Mouse (Mus musculus): ENCODE measurements around the gene Pold4. TPM values are rescaled to one million over a fixed set of nuclear protein-coding genes. Genes with fewer than 3 reads are reported as not detected.
A peak's percentile ranks its signal among the peaks of the same experiment; 100 is the strongest.

Gene Pold4
- polyA plus RNA-seq, 1 experiment from 2014 or later: 19.8 TPM

GRCm38 (mm10) chr19:4220416-4220815 is 11.3 kb upstream of the Pold4 start:
- 74% methylated on average over 4 of the region's 4 CpGs for WGBS
- H3K9ac ChIP-seq: no peak overlapping the region
- H3K4me2 ChIP-seq (replicated peaks): no peak overlapping the region
- H3K27ac ChIP-seq: no peak overlapping the region
- H3K27me3 ChIP-seq (replicated peaks): peaks cover 39% of the 10 kb centered on the region
- H3K4me1 ChIP-seq: peaks cover 17% of the 10 kb centered on the region
- ATAC-seq (ENCODE audit: low FRiP score, low read depth): no peak
- H3K9me3 ChIP-seq: no peaks in the 10 kb centered on the region
- no peak overlapping the region for H3K4me3 ChIP-seq
- no peaks in the 10 kb centered on the region for H3K36me3 ChIP-seq

DNA sequence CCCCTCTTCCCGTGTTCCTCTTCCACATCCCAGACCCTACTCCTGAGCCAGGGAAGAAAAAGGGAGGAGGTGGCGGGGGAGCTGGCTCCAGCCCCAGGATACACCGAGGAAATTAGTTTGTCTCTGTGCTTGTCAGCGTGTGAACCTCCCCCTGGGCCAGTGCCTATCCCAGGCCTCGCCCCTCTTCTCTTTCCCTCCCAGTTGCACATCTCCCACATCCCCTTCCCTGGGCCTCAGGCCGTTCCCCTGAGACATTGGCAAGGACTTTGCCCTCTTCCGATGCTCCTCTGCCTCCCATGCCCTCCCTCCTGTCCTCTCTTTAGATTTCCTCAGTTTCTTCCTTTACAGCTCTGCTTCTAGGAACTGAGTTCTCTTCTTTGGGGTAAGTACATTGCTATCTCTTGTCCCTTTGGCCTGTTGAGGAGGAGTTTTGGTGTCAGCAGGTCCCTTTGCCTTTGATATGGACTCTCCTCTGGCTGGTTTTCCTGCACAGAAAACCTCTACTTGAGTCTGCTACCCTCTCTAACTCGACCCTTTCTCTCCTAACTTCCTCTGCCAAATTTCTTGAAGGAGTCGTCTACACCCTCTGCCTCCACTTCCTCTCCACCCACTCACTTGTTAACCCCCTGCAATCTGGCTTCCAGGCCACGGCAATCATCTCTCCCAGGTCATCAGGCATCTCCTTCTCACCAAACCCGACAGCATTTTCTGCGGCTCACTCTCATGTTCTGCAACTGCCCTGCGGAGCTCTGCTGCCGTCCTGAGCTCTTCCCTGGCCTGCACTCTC is 10.5 kb upstream of the Pold4 start:
- ATAC-seq (ENCODE audit: low FRiP score, low read depth): no peak
- 56% methylated on average over 14 of the region's 14 CpGs for whole genome bisulfite sequencing
- Histone ChIP-seq H3K4me1 (peaks cover 12% of the 10 kb centered on the region; the same call in 1 of the 2 replicates), H3K27ac (no peak overlapping the region), H3K9me3 (no peaks in the 10 kb centered on the region), H3K4me2 (replicated peaks) (no peak overlapping the region), H3K9ac (no peak overlapping the region), H3K36me3 (no peaks in the 10 kb centered on the region), H3K4me3 (no peak overlapping the region), H3K27me3 (replicated peaks) (peaks cover 34% of the 10 kb centered on the region)

DNA sequence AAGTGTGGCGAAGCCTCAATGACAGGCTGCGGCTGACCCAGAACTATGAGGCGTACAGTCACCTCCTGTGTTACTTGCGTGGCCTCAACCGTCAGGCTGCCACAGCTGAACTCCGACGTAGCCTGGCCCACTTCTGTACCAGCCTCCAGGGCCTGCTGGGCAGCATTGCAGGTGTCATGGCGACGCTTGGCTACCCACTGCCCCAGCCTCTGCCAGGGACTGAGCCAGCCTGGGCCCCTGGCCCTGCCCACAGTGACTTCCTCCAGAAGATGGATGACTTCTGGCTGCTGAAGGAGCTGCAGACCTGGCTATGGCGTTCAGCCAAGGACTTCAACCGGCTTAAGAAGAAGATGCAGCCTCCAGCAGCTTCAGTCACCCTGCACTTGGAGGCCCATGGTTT is 9.5 kb upstream of the Pold4 start:
- no peak for ATAC-seq (ENCODE audit: low FRiP score, low read depth)
- H3K27ac ChIP-seq: no peak overlapping the region
- H3K36me3 ChIP-seq: no peaks in the 10 kb centered on the region
- no peak overlapping the region for H3K9ac ChIP-seq
- H3K4me1 ChIP-seq: 0 out of 2 replicates have a peak, but pooled peaks cover 7% of the 10 kb centered on the region
- no peak overlapping the region for H3K4me2 ChIP-seq (replicated peaks)
- no peaks in the 10 kb centered on the region for H3K9me3 ChIP-seq
- H3K4me3 ChIP-seq: no peak overlapping the region
- peaks cover 24% of the 10 kb centered on the region for H3K27me3 ChIP-seq (replicated peaks)
- WGBS: 81% methylated on average over 11 of the region's 11 CpGs

DNA sequence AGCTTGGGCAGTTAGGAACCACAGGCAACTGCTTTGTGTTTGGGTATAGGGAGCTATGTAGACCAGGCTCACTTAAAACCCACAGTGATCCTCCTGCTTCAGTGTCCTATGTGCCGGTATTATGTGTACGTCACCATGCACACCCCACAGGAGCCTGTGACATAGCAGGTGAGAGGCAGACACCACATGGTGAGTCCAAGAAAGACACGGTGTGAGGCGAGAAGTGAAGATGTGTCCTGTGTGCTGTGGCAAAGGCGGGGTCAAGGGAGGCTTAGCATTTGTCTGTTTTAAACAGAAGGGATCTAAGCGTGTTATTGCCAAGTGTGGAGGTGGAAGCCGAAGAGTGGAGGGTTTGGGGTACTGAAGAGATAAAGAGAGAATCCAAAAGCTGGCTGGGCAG is 4.9 kb upstream of the Pold4 start:
- H3K4me1 ChIP-seq: 0 out of 2 replicates have a peak, but pooled peaks cover 6% of the 10 kb centered on the region
- no peak overlapping the region for H3K4me2 ChIP-seq (replicated peaks)
- H3K27me3 ChIP-seq (replicated peaks): peaks cover 9% of the 10 kb centered on the region
- no peak for ATAC-seq (ENCODE audit: low FRiP score, low read depth)
- 0 out of 2 replicates have a peak overlapping the region, but pooled peaks have one; percentile 8 for H3K9ac ChIP-seq
- H3K27ac ChIP-seq: no peak overlapping the region
- H3K4me3 ChIP-seq: no peak overlapping the region
- H3K36me3 ChIP-seq: no peaks in the 10 kb centered on the region
- H3K9me3 ChIP-seq: no peaks in the 10 kb centered on the region
- 87% methylated on average over 7 of the region's 7 CpGs for WGBS

- H3K27ac ChIP-seq: no peak overlapping the region
- ATAC-seq (ENCODE audit: low FRiP score, low read depth): no peak
- no peak overlapping the region for H3K4me3 ChIP-seq
- H3K4me2 ChIP-seq (replicated peaks): no peak overlapping the region
- no peaks in the 10 kb centered on the region for H3K9me3 ChIP-seq
- H3K36me3 ChIP-seq: no peaks in the 10 kb centered on the region
- H3K27me3 ChIP-seq (replicated peaks): peaks cover 9% of the 10 kb centered on the region
- H3K9ac ChIP-seq: no peak overlapping the region
- 71% methylated on average over 5 of the region's 5 CpGs for WGBS
- peaks cover 6% of the 10 kb centered on the region for H3K4me1 ChIP-seq
Measured at GRCm38 (mm10) chr19:4227446-4227845, 4.3 kb upstream of the Pold4 start.

- H3K27ac ChIP-seq: no peak overlapping the region
- no peak overlapping the region for H3K4me2 ChIP-seq (replicated peaks)
- no peaks in the 10 kb centered on the region for H3K9me3 ChIP-seq
- H3K9ac ChIP-seq: no peak overlapping the region
- H3K36me3 ChIP-seq: no peaks in the 10 kb centered on the region
- no peak for ATAC-seq (ENCODE audit: low FRiP score, low read depth)
- WGBS: 20% methylated on average over 8 of the region's 8 CpGs
- peaks cover 6% of the 10 kb centered on the region for H3K4me1 ChIP-seq
- peaks cover 9% of the 10 kb centered on the region for H3K27me3 ChIP-seq (replicated peaks)
- no peak overlapping the region for H3K4me3 ChIP-seq
Measured at GRCm38 (mm10) chr19:4227894-4228678, 3.6 kb upstream of the Pold4 start.

DNA sequence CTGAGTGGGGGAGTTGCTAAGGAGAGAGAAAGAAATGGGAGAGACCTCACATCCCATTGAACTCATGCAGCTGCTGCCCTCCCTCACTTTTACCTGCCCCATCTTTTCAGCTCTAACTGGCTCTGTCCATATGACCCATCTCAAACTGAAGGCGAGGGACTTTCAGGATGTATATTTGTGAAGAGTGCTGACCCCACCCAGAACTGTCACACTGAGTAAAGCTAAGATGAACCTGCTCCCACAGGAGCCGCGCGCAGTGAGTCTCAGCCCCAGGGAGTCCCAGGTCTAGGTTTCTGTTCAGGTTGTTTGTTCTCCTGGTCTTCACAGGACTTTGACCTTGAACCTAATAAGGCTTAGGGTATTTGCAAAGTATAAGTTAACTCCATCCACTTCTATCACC is 2.8 kb upstream of the Pold4 start:
- no peaks in the 10 kb centered on the region for H3K36me3 ChIP-seq
- peaks cover 6% of the 10 kb centered on the region for H3K4me1 ChIP-seq
- no peak overlapping the region for H3K4me3 ChIP-seq
- H3K27ac ChIP-seq: no peak overlapping the region
- no peak for ATAC-seq (ENCODE audit: low FRiP score, low read depth)
- no peak overlapping the region for H3K4me2 ChIP-seq (replicated peaks)
- peaks cover 9% of the 10 kb centered on the region for H3K27me3 ChIP-seq (replicated peaks)
- WGBS: 72% methylated on average over 4 of the region's 4 CpGs
- no peak overlapping the region for H3K9ac ChIP-seq
- H3K9me3 ChIP-seq: no peaks in the 10 kb centered on the region

- H3K4me2 ChIP-seq (replicated peaks): no peak overlapping the region
- H3K27ac ChIP-seq: no peak overlapping the region
- 24% methylated on average over 9 of the region's 9 CpGs for whole genome bisulfite sequencing
- H3K9me3 ChIP-seq: no peaks in the 10 kb centered on the region
- ATAC-seq (ENCODE audit: low FRiP score, low read depth): no peak
- H3K27me3 ChIP-seq (replicated peaks): peaks cover 9% of the 10 kb centered on the region
- H3K4me3 ChIP-seq: no peak overlapping the region
- H3K9ac ChIP-seq: peak overlapping the region; percentile 13; the same call in 1 of the 2 replicates
- H3K36me3 ChIP-seq: no peaks in the 10 kb centered on the region
- H3K4me1 ChIP-seq: peaks cover 6% of the 10 kb centered on the region
Measured at GRCm38 (mm10) chr19:4229451-4230076, 2.1 kb upstream of the Pold4 start.

GRCm38 (mm10) chr19:4230415-4230814 is 1.3 kb upstream of the Pold4 start:
- 73% methylated on average over 8 of the region's 8 CpGs for WGBS
- peaks cover 6% of the 10 kb centered on the region for H3K4me1 ChIP-seq
- H3K4me2 ChIP-seq (replicated peaks): no peak overlapping the region
- H3K9ac ChIP-seq: no peak overlapping the region
- no peaks in the 10 kb centered on the region for H3K9me3 ChIP-seq
- no peak overlapping the region for H3K27ac ChIP-seq
- H3K27me3 ChIP-seq (replicated peaks): peaks cover 9% of the 10 kb centered on the region
- no peak for ATAC-seq (ENCODE audit: low FRiP score, low read depth)
- H3K4me3 ChIP-seq: no peak overlapping the region
- no peaks in the 10 kb centered on the region for H3K36me3 ChIP-seq

GRCm38 (mm10) chr19:4232186-4232572 is 480 bp downstream of the Pold4 start:
- Histone ChIP-seq H3K27me3 (replicated peaks) (peaks cover 6% of the 10 kb centered on the region), H3K4me2 (replicated peaks) (peak overlapping the region; percentile 84), H3K36me3 (no peaks in the 10 kb centered on the region), H3K9me3 (no peaks in the 10 kb centered on the region), H3K9ac (peak overlapping the region; percentile 68), H3K4me1 (peaks cover 6% of the 10 kb centered on the region), H3K4me3 (peak overlapping the region; percentile 46), H3K27ac (peak overlapping the region; percentile 15; the same call in 1 of the 2 replicates)
- ATAC-seq (ENCODE audit: low FRiP score, low read depth): no peak
- 53% methylated on average over 2 of the region's 2 CpGs for WGBS

DNA sequence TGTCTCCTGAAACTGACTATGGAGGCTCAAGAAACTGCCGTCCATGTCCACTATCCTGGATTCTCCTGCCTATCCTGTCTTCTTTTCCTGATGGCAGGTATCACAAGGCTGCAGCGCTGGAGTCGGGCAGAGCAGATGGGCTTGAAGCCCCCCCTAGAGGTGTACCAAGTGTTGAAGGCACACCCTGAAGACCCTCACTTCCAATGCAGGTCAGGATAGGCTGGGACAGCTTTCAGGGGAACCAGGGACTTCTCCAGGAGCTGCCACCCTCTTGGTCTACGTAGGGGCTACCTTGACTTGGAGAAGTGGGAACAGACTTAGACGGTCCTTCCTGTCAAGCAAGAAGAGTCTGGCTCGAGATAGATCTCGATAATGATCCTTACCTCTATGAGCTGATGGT is 952 bp downstream of the Pold4 start:
- peaks cover 6% of the 10 kb centered on the region for H3K4me1 ChIP-seq
- H3K4me2 ChIP-seq (replicated peaks): peak overlapping the region; percentile 84
- no peaks in the 10 kb centered on the region for H3K36me3 ChIP-seq
- H3K4me3 ChIP-seq: no peak overlapping the region
- H3K27me3 ChIP-seq (replicated peaks): peaks cover 6% of the 10 kb centered on the region
- ATAC-seq (ENCODE audit: low FRiP score, low read depth): no peak
- no peak overlapping the region for H3K9ac ChIP-seq
- no peaks in the 10 kb centered on the region for H3K9me3 ChIP-seq
- 80% methylated on average over 7 of the region's 7 CpGs for WGBS
- H3K27ac ChIP-seq: no peak overlapping the region

DNA sequence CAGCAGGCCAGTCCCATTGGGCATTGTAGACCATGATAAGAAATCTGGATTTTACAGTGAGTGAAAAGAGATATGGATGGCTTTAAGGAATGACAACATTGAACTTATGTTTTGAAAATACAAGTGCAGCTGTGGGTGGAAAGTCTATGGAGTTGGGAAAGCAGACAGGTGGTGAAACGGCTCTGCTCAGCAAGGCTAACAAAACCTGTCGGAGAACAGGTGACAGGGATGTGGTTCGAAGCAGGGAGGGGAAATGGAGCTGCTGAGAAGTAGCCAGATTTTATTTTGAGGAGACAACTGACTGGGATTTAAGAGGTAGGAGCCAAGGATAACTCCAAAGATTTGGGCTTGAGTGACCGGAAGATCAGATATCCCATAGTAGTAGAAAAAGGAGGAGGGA is 2.8 kb downstream of the Pold4 start:
- H3K9me3 ChIP-seq: no peaks in the 10 kb centered on the region
- 81% methylated on average over 4 of the region's 4 CpGs for WGBS
- no peak for ATAC-seq (ENCODE audit: low FRiP score, low read depth)
- H3K4me1 ChIP-seq: peaks cover 6% of the 10 kb centered on the region
- H3K4me2 ChIP-seq (replicated peaks): no peak overlapping the region
- no peak overlapping the region for H3K27ac ChIP-seq
- peaks cover 6% of the 10 kb centered on the region; the same call in 1 of the 2 replicates for H3K27me3 ChIP-seq (replicated peaks)
- H3K36me3 ChIP-seq: no peaks in the 10 kb centered on the region
- no peak overlapping the region for H3K4me3 ChIP-seq
- H3K9ac ChIP-seq: no peak overlapping the region

All from neural tube, embryonic 12.5 days (tissue).